Mouse (Mus musculus) heart, postnatal 36 days (tissue): ENCODE data around the gene Gpr39. TPM values are rescaled to one million over a fixed set of nuclear protein-coding genes. Genes with fewer than 3 reads are reported as not detected.

ENCODE experiments used
- DNase-seq, 2 experiments: peaks; one replicate each; pipeline ENCODE4 v3.0.0; 2021 to 2022
- intact Hi-C: fragments of 180-260 bp; cut with DNase I; formaldehyde crosslinking; loops from one replicate; pipeline ENCODE4 v1.15.1; 2025
- total RNA-seq, 2 experiments: library from RNA; stranded (reverse); gene quantifications; 2 replicates each; pipeline ENCODE4 v1.2.3; 2021

Gene Gpr39
- total RNA-seq, 2 experiments from 2014 or later, result 0.41 to 0.69 TPM

- intact Hi-C loops, result no loop called here
- no peak for DNase-seq
Observed at GRCm38 (mm10) chr1:125923062-125923461, 246.3 kb downstream of the Gpr39 start.

Other genes with a start within 250 kb of the Gpr39 start
- gene Actr3, start 241.3 kb upstream of the Gpr39 start, total RNA-seq, result 100 to 1,000 TPM; 107 to 120 TPM
- gene Slc35f5, start 116.4 kb upstream of the Gpr39 start, total RNA-seq, result 100 to 1,000 TPM; 126 to 146 TPM
- under 1 TPM; 0.19 to 0.44 TPM for gene Lypd1, start 236.1 kb downstream of the Gpr39 start, total RNA-seq